Mouse (Mus musculus): ENCODE results near the gene Ppip5k2.

- TF ChIP-seq CTCF (IDR thresholded peaks at IDR 0.05; ENCODE audit: borderline replicate concordance, extremely low read depth, insufficient read depth, insufficient read length) (no peak), POLR2A (IDR thresholded peaks at IDR 0.05; ENCODE audit: borderline replicate concordance, extremely low read depth, insufficient read depth, insufficient read length, poor library complexity, severe bottlenecking) (no peak)
Measured at GRCm38 (mm10) chr1:97693825-97694224, 76.4 kb downstream of the Ppip5k2 start.
